Mouse (Mus musculus) pancreas, adult 10 weeks (tissue): ENCODE data around the gene Olfr811. TPM values are rescaled to one million over a fixed set of nuclear protein-coding genes. Genes with fewer than 3 reads are reported as not detected.

Experiments used
- polyA plus RNA-seq: library from polyadenylated mRNA; stranded (reverse); fragments of 350-450 nt; fragmentation: Illumina TruSeq; extraction: RNeasy Lipid Tissue Mini Kit (QIAGEN cat#74804); gene quantifications from one replicate; pipeline ENCODE4 v1.2.3, GENCODE M21; 2015; ENCODE audit warnings: low read depth, low replicate concordance; ENCODE audit not compliant: insufficient read depth

The Olfr811 gene
- polyA plus RNA-seq: not detected

DNA sequence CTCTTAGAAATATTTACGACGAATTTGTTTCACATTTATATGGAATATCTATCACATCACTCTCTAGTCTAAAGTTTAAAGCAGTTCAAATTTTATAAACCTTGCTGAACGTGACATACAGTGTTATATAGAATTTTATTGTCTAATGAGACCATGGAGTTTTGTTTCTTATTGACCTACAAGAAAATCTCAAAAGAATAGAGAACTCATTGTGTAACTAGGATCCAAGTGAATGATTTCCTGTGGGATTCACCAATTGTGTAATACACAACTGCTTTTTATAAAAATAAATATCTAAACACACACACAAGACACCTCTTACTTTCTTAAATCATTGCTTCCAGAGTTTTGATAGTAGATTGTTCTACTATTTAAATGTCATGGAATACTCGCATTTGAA, at the start of gene Olfr811:
Gene Olfr811, minus strand, starts transcription at position 101 of the 400 bp plus-strand sequence.

DNA sequence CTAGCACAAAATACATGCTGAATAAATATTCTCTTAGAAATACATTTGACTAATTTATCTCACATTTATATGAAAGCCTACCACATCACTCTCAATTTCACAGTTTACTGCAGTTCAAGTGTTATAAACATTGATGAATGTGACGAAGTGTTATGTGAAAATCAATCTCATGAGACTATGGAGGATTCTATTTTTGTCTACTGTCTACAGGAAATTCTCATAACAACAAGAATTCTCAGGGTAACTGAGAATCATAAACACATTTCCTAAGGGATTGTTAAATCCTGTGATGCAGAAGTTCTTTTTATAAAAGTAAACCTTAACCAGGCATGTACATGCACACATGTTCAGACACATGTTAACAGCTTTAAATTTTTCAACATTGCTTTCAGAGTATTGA, 41.8 kb upstream of the Olfr811 start, which contains the start of gene Olfr812:
Gene Olfr812, minus strand, starts transcription at position 101 of the 400 bp plus-strand sequence.

DNA sequence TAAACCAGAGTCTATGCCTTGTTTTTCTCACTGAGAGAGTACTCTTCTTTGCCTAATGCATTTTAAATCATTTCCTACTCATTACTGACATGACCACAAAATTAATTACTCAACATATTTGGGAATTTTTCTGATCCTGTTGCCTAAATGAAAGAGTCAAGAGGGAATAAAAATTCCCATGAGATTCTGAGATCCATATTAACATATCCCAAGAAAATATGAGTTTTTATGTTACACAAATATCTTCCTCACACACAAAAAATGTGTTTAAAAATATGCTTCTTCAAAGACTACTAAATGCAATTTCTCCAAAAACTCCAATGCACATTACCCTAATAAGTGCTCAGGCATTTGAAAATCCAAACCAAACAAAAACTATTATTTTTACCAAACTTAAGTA, 9.4 kb downstream of the Olfr811 start, which contains the start of gene Olfr810:
Gene Olfr810, minus strand, starts transcription at position 101 of the 400 bp plus-strand sequence.

DNA sequence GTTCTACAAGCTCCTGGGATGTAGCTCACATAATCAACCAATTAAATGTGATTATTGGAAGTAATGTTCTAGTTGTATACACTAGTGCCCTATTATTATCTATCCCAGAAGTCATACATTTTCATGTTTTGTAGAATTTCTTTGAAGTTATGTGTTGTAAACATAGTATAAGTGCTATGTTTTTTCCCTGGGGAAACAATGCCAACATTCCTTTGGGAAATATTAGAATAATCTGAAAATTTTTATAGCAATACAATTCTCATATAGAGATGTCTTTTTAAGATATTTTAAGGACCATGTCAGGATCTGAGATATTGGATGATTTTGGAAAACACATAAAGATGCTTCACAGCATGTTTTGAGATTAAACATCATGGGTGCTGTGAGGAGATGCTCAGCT, 29.9 kb downstream of the Olfr811 start, which contains the start of gene Olfr809:
Gene Olfr809, plus strand, starts transcription at position 301 of the 400 bp plus-strand sequence.

DNA sequence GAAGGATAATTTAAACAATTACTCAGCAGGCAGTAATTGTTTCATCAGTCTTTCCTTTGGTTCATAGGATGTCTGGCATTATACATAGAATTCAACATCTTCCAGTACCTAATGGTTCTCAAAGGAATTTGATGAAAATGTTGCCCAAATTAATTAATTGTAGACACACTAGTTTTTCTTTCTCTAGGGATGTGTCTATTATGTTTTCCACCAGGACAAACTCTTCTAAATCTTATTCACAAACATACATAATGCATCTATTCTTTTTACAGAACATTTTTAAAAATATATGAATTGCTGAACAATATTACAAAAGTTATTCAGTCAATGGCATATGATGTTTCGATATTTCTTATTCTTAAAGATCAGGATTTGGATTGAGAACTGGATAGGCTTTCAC, 39.0 kb downstream of the Olfr811 start, which contains the start of gene Olfr808:
Gene Olfr808, plus strand, starts transcription at position 301 of the 400 bp plus-strand sequence.

DNA sequence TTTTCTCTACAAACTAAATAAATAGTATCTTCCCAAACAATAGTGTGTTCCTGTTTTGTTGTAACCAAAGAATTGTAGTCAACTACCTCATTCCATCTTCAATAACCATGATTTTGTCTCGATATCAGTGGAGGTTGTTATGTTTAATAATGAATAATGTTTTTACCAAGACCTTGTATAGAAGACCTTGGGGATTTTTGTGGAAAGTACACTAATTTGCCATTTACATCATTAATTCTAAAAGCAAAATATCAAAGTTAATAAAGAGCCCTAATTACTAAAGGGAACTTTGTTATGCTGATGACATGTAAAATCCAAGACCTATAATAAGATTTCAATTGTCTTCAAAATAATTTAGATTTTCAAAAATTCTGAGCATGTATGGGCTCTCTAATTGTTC, 46.5 kb downstream of the Olfr811 start, which contains the start of gene Olfr807:
Gene Olfr807, minus strand, starts transcription at position 101 of the 400 bp plus-strand sequence.

Other genes starting within 250 kb of the Olfr811 start
- not detected for gene Olfr794, start 236.7 kb downstream of the Olfr811 start, polyA plus RNA-seq
- not detected for gene Olfr796, start 191.8 kb downstream of the Olfr811 start, polyA plus RNA-seq
- gene Olfr798, start 176.5 kb downstream of the Olfr811 start, polyA plus RNA-seq: not detected
- not detected for gene Olfr799, start 166.9 kb downstream of the Olfr811 start, polyA plus RNA-seq
- not detected for gene Olfr800, start 146.7 kb downstream of the Olfr811 start, polyA plus RNA-seq
- gene Olfr801, start 130.5 kb downstream of the Olfr811 start, polyA plus RNA-seq: not detected
- gene Olfr802, start 116.2 kb downstream of the Olfr811 start, polyA plus RNA-seq: not detected
- not detected for gene Olfr803, start 110.1 kb downstream of the Olfr811 start, polyA plus RNA-seq
- not detected for gene Olfr804, start 101.2 kb downstream of the Olfr811 start, polyA plus RNA-seq
- not detected for gene Olfr805, start 75.0 kb downstream of the Olfr811 start, polyA plus RNA-seq
- gene Olfr806, start 62.5 kb downstream of the Olfr811 start, polyA plus RNA-seq: not detected
- not detected for gene Olfr807, start 46.6 kb downstream of the Olfr811 start, polyA plus RNA-seq
- not detected for gene Olfr808, start 38.9 kb downstream of the Olfr811 start, polyA plus RNA-seq
- gene Olfr809, start 29.8 kb downstream of the Olfr811 start, polyA plus RNA-seq: not detected
- gene Olfr810, start 9.5 kb downstream of the Olfr811 start, polyA plus RNA-seq: not detected
- gene Olfr812, start 41.7 kb upstream of the Olfr811 start, polyA plus RNA-seq: not detected
- not detected for gene Olfr813, start 51.0 kb upstream of the Olfr811 start, polyA plus RNA-seq
- gene Olfr814, start 75.5 kb upstream of the Olfr811 start, polyA plus RNA-seq: not detected
- not detected for gene Olfr815, start 101.5 kb upstream of the Olfr811 start, polyA plus RNA-seq
- not detected for gene Olfr816, start 111.2 kb upstream of the Olfr811 start, polyA plus RNA-seq
- not detected for gene Olfr818, start 144.7 kb upstream of the Olfr811 start, polyA plus RNA-seq
- not detected for gene Olfr819, start 162.9 kb upstream of the Olfr811 start, polyA plus RNA-seq
- not detected for gene Olfr247, start 171.7 kb upstream of the Olfr811 start, polyA plus RNA-seq
- gene Gm10310, start 180.7 kb upstream of the Olfr811 start, polyA plus RNA-seq: not detected
- gene Olfr820, start 208.2 kb upstream of the Olfr811 start, polyA plus RNA-seq: not detected
- gene Olfr821, start 226.0 kb upstream of the Olfr811 start, polyA plus RNA-seq: not detected